Mouse (Mus musculus) E14TG2a.4 (cell line): Measurements from ENCODE around the gene Psme1.

Experiments
- CTCF ChIP-seq: conservative IDR thresholded peaks from 2 replicates; pipeline ENCODE4 v1.5.1; 2014; ENCODE audit warnings: low read length
- NANOG ChIP-seq: IDR thresholded peaks from 2 replicates; pipeline ENCODE4 v1.6.1; 2014; ENCODE audit warnings: borderline replicate concordance, low read length, mixed read lengths

DNA sequence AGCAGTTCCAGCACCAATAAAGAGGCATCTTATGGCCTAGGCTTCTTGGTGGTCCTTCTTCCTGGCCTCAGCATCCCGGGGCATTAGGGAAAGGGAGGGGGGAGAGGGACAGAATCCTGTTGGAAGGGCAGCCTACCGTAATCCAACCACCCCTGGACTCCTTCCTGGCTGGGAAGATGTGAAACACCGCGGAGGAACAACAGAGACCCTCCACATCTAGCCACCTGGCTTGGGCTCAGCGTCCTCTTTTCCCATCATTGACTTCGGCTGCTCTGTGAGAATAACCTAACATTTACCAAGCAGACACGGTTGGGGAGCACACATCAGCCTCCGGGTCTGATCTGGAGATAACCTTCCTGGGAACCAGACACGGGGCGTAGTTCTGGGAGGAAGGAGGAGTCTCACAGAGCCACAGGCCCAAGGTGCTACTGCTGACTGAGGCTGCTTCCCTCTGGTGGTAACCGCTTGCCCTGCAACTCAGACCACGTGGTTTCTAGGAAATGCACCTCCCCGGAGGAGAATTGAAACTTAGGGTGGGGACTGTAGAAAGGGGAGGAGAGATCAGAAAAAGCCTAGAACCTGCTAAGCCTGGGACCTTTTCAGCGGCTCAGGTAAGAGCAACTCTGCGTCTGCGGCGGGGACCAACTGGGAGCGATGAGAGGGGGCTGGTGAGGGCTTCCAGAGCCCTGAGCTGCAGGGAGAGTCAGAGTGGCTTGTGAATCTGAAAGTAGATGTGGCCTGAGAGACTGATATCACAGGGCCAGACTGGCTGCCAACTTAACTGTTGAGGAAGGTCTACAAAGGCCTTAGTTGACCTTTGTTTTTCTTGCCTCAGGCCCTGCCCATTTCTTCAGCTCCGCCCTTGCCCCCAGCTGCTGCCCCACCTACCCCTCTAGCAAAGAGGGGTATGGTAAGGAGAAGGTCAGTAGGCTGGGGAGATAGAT lies 26.0 kb downstream of the Psme1 start:
- TF ChIP-seq CTCF (peak; percentile 69), NANOG (no peak)
